Mouse (Mus musculus) layer of hippocampus, adult 2 months (tissue): ENCODE measurements at regions not wholly inside any gene's neighbourhood (a gene's known extent, or its start where the extent isn't known, plus 50 kb on each side); places are given as distances from the start of the nearest gene placed in this dataset.

Experiments
- DNase-seq, 2 experiments: peaks; one replicate each; pipeline ENCODE4 v3.0.0; 2022; ENCODE audit warnings: low spot score in 2 of 2
- H3K27ac ChIP-seq: fragments of 200-600 bp; 2 replicates; pipeline ENCODE4 v1.8.1; 2022
- H3K4me3 ChIP-seq: fragments of 200-600 bp; 2 replicates; pipeline ENCODE4 v1.8.1; 2022; ENCODE audit warnings: mild to moderate bottlenecking
- CTCF ChIP-seq: fragments of 200-600 bp; conservative IDR thresholded peaks from 2 replicates; pipeline ENCODE4 v1.8.1; 2022; ENCODE audit warnings: antibody characterized with exemption, mild to moderate bottlenecking, moderate library complexity

- H3K27ac ChIP-seq, result peak overlapping the region; percentile 21; the same call in 1 of the 2 replicates
- H3K4me3 ChIP-seq, result no peak overlapping the region
- TF ChIP-seq CTCF, result no peak
- DNase-seq, result peak in 1 of 2 experiments; percentile 4
These were observed 456.5 kb upstream of the Plxna2 start for GRCm38 (mm10) chr1:194161469-194161868.

- TF ChIP-seq CTCF, result no peak
- peak; percentile 57 to 74 for DNase-seq
- peak overlapping the region; percentile 58 for H3K27ac ChIP-seq
- H3K4me3 ChIP-seq, result no peak overlapping the region
These were observed 457.1 kb upstream of the Plxna2 start for GRCm38 (mm10) chr1:194160761-194161461.

DNA sequence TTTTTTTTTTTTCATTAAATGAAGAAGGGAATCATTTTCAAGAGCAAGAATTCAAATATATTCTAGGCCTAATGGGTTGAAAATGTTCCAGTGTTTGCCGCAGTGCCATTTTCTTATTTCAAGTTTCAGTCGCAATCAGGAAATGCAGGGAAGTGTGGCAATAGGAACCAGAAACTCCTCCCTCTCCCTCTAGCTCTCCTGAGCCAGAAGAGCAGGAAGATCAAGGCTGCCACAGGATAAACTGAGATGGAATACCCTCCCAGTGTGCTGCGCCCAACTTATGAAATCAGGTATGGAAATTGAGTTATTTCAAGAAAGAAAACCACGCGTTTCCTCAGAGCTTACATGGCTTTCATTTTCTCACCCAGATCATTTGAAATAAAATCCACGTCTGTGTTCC lies 460.8 kb upstream of the Plxna2 start:
- TF ChIP-seq CTCF, result no peak
- no peak for DNase-seq
- H3K4me3 ChIP-seq, result no peak overlapping the region
- no peak overlapping the region for H3K27ac ChIP-seq

DNA sequence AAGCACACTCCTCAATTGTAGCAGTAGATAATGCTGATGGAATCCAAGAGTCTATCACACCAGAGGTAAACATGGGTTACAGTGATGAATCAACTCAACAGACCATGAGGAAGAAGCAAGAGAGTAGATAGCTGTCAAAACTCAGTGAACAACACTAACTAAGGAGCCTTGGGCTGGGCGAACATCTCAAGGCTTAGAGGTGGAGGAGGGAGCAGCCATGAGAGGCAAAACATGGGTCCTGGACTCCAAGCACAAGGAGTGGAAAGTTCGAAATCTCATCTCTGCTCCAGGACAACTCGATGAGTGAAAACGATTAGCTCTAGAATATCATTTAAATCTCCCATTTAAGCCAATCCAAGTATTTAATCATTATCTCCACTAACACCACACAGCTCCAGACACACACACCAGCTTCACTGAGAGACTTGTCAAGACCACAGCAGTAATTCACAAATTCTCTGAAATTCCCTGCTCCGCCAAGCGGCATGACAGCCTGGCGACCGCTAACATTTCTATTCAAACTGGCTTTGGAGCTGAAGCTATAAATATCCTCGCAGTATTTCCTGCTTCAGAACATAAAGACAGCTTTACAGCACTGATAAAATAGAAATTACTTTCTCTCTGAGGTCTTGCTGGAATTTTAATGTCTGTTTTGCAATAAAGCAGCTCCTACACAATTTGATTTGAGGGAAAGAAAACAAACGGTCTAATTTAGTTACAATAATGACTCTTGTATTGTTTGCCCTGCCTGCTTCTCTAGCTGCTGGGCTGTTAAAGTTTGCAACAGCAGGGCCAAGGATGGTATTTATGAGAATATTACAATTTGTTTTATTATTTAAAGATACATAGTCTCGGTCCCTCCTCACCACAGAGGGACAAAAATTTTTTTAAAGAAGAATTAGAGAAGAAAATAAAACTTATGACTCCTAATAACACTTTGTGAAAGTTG lies 469.3 kb upstream of the Plxna2 start:
- DNase-seq, result peak; percentile 12
- Histone ChIP-seq H3K4me3 (no peak overlapping the region), H3K27ac (no peak overlapping the region)
- peak; percentile 47 for TF ChIP-seq CTCF

DNA sequence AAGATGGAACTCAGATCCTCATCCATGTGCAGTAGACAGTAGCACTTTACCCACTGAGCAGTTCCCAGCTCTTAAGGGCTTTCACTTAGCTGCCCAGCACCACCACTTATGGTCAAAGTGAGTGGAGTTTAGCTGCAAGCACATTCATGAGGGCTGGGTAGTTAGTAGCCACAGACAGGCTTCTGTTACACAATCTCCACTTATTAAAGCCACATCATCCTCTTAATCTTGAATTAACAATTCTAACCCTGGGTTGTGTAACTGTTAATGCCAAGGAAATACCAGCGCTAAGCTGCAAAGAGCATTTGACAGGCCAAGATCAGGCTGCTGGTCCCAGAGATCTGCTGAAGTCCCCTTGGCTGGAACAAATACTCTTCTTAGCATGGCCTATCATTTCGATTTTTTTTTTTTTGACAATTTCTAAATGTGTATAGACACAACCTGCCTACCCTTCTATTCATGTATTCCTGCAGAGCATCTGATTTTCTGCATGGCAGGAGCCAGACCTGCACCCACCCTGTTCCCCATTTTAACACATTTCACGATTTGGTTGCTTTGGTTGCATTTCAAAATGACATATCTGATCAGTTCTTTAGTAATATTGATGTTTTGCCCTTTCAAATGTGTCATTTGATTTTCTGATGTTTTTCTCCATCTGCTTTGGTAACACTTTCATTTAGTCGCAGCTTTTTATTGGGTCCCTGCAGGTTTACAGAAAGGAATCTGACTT lies 500.2 kb upstream of the Plxna2 start:
- H3K4me3 ChIP-seq, result no peak overlapping the region
- peak overlapping the region; percentile 82 for H3K27ac ChIP-seq
- peak; percentile 13 to 44 for DNase-seq
- TF ChIP-seq CTCF, result no peak

DNA sequence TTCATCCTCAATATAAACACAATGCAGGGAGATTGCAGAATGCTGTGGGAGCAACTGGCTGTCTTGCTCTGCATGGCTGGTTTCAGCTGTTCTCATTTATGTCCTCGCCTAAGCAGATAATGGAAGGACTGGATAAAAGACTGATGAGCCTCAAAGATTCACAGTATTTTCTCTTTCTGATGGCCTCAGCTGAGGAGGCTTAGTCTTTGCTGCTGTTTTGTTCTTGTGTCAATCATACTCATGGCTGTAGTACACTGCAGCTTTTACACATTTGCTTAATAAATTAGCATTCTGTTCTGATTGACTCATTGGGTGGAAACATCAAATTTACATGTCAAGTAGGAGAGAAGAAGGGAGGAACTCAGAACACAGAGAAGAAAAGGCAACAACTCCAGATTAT lies 503.6 kb upstream of the Plxna2 start:
- no peak for DNase-seq
- Histone ChIP-seq H3K4me3 (no peak overlapping the region), H3K27ac (no peak overlapping the region)
- no peak for TF ChIP-seq CTCF

DNA sequence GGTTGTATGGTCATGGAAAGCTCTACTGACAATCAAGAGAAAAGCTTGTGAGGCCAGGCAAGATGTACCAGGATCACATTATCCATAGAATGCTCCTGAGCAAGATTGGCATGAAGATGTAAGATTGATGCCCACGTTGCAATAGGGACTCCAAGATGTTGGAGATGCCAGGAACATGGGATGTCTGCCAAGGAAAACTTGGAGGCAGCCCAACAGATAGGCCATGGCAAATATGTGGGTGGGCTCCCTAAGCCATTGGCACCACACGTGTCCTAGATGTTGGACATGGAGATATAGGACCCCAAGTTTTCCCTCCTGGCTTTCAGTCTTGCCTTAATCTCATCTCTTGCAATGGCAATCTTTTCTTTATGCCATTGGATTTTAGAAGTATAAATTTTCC lies 506.1 kb upstream of the Plxna2 start:
- no peak overlapping the region for H3K27ac ChIP-seq
- TF ChIP-seq CTCF, result no peak
- no peak overlapping the region for H3K4me3 ChIP-seq
- DNase-seq, result no peak

DNA sequence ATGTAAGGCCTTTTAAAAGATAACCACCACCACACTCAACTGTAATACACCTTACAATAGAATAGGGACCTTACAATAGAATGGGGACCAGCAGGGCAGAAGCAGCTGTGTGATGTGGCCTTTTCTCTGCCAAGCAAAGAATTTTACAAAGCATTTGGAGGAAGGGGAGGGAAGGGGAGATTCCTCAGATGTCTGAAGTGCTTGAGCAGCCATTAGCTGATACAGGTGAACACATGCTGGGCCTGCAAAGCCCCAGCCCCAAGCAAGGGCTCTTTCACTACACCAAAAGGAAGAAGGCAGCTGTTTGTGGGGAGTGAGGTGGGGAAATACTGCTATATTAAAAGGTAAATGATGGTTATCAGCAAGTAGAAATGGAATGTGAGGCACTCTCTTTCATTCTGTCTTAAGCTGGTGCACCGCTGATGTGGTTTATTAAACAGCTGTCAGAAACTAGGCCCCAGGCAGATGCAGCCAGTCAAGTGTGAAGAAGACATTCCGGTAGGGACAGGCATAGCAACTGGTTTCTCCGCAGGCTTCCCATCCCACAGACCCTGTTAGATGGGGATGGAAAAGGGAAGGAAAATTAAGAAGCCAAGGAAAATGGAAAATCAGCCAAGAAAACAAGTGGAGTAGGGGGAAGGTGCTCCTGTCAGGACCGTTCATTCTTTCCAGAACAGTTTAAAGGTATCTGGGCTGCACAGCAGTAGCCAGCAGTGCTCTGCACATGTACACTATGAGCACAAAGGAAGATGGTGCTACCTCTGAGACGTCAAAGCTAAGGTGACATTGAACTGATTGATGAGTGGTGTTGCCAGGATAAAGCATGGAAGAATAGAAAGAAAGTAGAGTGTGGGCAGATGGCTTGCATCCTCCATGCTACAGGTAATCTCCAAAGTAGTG lies 508.6 kb upstream of the Plxna2 start:
- no peak for TF ChIP-seq CTCF
- Histone ChIP-seq H3K4me3 (no peak overlapping the region), H3K27ac (no peak overlapping the region)
- no peak for DNase-seq

DNA sequence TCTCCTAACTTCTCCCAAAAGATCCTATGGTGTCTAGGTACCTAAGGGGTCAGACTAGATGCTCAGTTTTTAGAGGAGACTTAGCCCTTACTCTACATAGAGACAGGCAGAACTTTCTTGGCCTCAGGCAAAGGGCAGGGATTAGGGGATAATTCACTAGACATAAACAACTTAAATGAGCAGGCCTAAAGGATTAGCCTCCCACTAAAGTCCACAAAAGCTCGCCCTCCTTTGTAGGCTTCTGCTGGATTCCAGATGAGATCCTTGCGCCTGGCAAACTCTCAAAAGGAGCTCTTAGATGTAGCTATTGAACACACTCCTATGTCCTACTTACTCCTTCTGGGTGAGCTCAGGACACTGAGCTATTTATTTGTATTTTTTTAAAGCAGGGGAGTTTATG lies 509.9 kb upstream of the Plxna2 start:
- no peak overlapping the region for H3K4me3 ChIP-seq
- no peak for DNase-seq
- no peak for TF ChIP-seq CTCF
- no peak overlapping the region for H3K27ac ChIP-seq

GRCm38 (mm10) chr1:194107271-194107938 lies 510.6 kb upstream of the Plxna2 start:
- H3K27ac ChIP-seq, result no peak overlapping the region
- DNase-seq, result no peak
- no peak overlapping the region for H3K4me3 ChIP-seq
- no peak for TF ChIP-seq CTCF

GRCm38 (mm10) chr1:194089918-194090548 lies 528.0 kb upstream of the Plxna2 start:
- Histone ChIP-seq H3K27ac (no peak overlapping the region), H3K4me3 (no peak overlapping the region)
- TF ChIP-seq CTCF, result no peak
- DNase-seq, result no peak
